Mouse (Mus musculus): ENCODE measurements around the gene Treml2.
A peak's percentile ranks its signal among the peaks of the same experiment; 100 is the strongest.
"Not testable (repeated sequence)": the region's sequence is repeated elsewhere in the genome, so short reads cannot be mapped to it uniquely, and the experiment has no call there.

The Treml2 gene

GRCm38 (mm10) chr17:48293500-48294194 is 5.7 kb upstream of the Treml2 start:
- DNase-seq: no peak

GRCm38 (mm10) chr17:48299756-48300155 is 458 bp downstream of the Treml2 start:
- peak in 1 of 2 experiments; percentile 19 for DNase-seq

- DNase-seq: peak; percentile 61 to 78
Observed at GRCm38 (mm10) chr17:48300199-48300598, 901 bp downstream of the Treml2 start.

- peak; percentile 55 to 76 for DNase-seq
Observed at GRCm38 (mm10) chr17:48300861-48301260, 1.6 kb downstream of the Treml2 start.

- no peak for DNase-seq
Observed at GRCm38 (mm10) chr17:48301792-48302191, 2.5 kb downstream of the Treml2 start.

GRCm38 (mm10) chr17:48312124-48312523 is 12.8 kb downstream of the Treml2 start:
- DNase-seq: no peak

GRCm38 (mm10) chr17:48315905-48316579 is 16.7 kb downstream of the Treml2 start, which contains the start of gene B430306N03Rik:
TSS of gene B430306N03Rik (plus strand) at chr17:48316141.
- DNase-seq: not testable (repeated sequence)

GRCm38 (mm10) chr17:48318686-48319085 is 19.4 kb downstream of the Treml2 start:
- no peak for DNase-seq

- no peak for DNase-seq
Observed at GRCm38 (mm10) chr17:48321279-48321678, 22.0 kb downstream of the Treml2 start.

GRCm38 (mm10) chr17:48323236-48323635 is 23.9 kb downstream of the Treml2 start:
- DNase-seq: no peak

- DNase-seq: no peak
Observed at GRCm38 (mm10) chr17:48324258-48324657, 25.0 kb downstream of the Treml2 start.

- no peak for DNase-seq
Observed at GRCm38 (mm10) chr17:48325093-48325492, 25.8 kb downstream of the Treml2 start.

- no peak for DNase-seq
Observed at GRCm38 (mm10) chr17:48325638-48326037, 26.3 kb downstream of the Treml2 start.

- no peak for DNase-seq
Observed at GRCm38 (mm10) chr17:48326656-48327055, 27.4 kb downstream of the Treml2 start.

GRCm38 (mm10) chr17:48332524-48332923 is 33.2 kb downstream of the Treml2 start:
- no peak for DNase-seq

GRCm38 (mm10) chr17:48334186-48334585 is 34.9 kb downstream of the Treml2 start:
- DNase-seq: no peak

GRCm38 (mm10) chr17:48336857-48337256 is 37.6 kb downstream of the Treml2 start:
- DNase-seq: peak; percentile 48 to 55

GRCm38 (mm10) chr17:48340267-48340666 is 41.0 kb downstream of the Treml2 start:
- DNase-seq: no peak

GRCm38 (mm10) chr17:48341947-48342346 is 42.6 kb downstream of the Treml2 start:
- DNase-seq: no peak

GRCm38 (mm10) chr17:48343065-48343464 is 43.8 kb downstream of the Treml2 start:
- DNase-seq: no peak

- no peak for DNase-seq
Observed at GRCm38 (mm10) chr17:48345824-48346223, 46.5 kb downstream of the Treml2 start.

GRCm38 (mm10) chr17:48346231-48346630 is 46.9 kb downstream of the Treml2 start, which contains the start of gene Trem2:
TSS of gene Trem2 (plus strand) at chr17:48346401.
- no peak for DNase-seq

GRCm38 (mm10) chr17:48346834-48347233 is 47.5 kb downstream of the Treml2 start:
- DNase-seq: no peak

- no peak for DNase-seq
Observed at GRCm38 (mm10) chr17:48347287-48347686, 48.0 kb downstream of the Treml2 start.
